Mouse (Mus musculus) embryonic fibroblast, embryonic 13.5 days (primary cell): ENCODE measurements at regions not wholly inside any gene's neighbourhood (a gene's known extent, or its start where the extent isn't known, plus 50 kb on each side); places are given as distances from the start of the nearest gene placed in this dataset.

Experiments used
- CTCF ChIP-seq: IDR thresholded peaks from 2 replicates; pipeline ENCODE4 v1.5.1; 2011; ENCODE audit warnings: mild to moderate bottlenecking, control low read depth, low read length, moderate library complexity, borderline replicate concordance; ENCODE audit not compliant: insufficient read depth
- POLR2A ChIP-seq: IDR thresholded peaks from 2 replicates; pipeline ENCODE4 v1.6.1; 2011; ENCODE audit warnings: low read depth, mild to moderate bottlenecking, control low read depth, low read length, moderate library complexity

- no peak for TF ChIP-seq CTCF
- TF ChIP-seq POLR2A, result no peak
Measured at GRCm38 (mm10) chr13:34441347-34441746, 96.4 kb upstream of the Slc22a23 start.
